Mouse (Mus musculus) gastrocnemius, postnatal 25 days (tissue): ENCODE measurements around the gene Olfr1076. TPM values are rescaled to one million over a fixed set of nuclear protein-coding genes. Genes with fewer than 3 reads are reported as not detected.
"Not testable (repeated sequence)": the region's sequence is repeated elsewhere in the genome, so short reads cannot be mapped to it uniquely, and the experiment has no call there.

Experiments
- DNase-seq: peaks from one replicate; pipeline ENCODE4 v3.0.0; 2022
- long read RNA-seq, 2 experiments: library from polyadenylated mRNA; stranded (forward); transcript quantifications; one replicate each; pipeline ENCODE4 v2.0.0; 2021
- total RNA-seq, 2 experiments: library from RNA; stranded (reverse); gene quantifications; 1 replicate in 1 of 2; 2 replicates in 1 of 2; pipeline ENCODE4 v1.2.3; 2021

The Olfr1076 gene
- total RNA-seq = not detected
- long read RNA-seq, experiment 1 = 0 reads
- long read RNA-seq, experiment 2 = 0 reads

- no peak for DNase-seq
Measured at GRCm38 (mm10) chr2:86508161-86508560, at the start of gene Olfr1076. TSS of gene Olfr1076 (plus strand) at chr2:86508461.

GRCm38 (mm10) chr2:86460434-86460833, 47.8 kb upstream of the Olfr1076 start:
- DNase-seq = no peak

GRCm38 (mm10) chr2:86464442-86465109, 43.7 kb upstream of the Olfr1076 start:
- DNase-seq = no peak

- DNase-seq = no peak
Measured at GRCm38 (mm10) chr2:86487286-86487685, 21.0 kb upstream of the Olfr1076 start, which contains the start of gene Olfr228. TSS of gene Olfr228 (minus strand) at chr2:86487386.

GRCm38 (mm10) chr2:86530991-86531390, 22.7 kb downstream of the Olfr1076 start:
- DNase-seq = no peak

GRCm38 (mm10) chr2:86542380-86542779, 34.1 kb downstream of the Olfr1076 start, which contains the start of gene Olfr1079:
TSS of gene Olfr1079 (minus strand) at chr2:86542480.
- no peak for DNase-seq

- DNase-seq = not testable (repeated sequence)
Measured at GRCm38 (mm10) chr2:86558135-86558534, 49.9 kb downstream of the Olfr1076 start, which contains the start of gene Olfr1080. TSS of gene Olfr1080 (minus strand) at chr2:86558235.

Other genes starting within 250 kb of the Olfr1076 start
- not detected for gene Olfr1051, start 229.4 kb upstream of the Olfr1076 start, total RNA-seq
- not detected for gene Olfr1052, start 216.0 kb upstream of the Olfr1076 start, total RNA-seq
- gene Olfr1053, start 193.2 kb upstream of the Olfr1076 start, total RNA-seq = not detected
- gene Olfr1054, start 173.0 kb upstream of the Olfr1076 start, total RNA-seq = not detected
- not detected for gene Olfr1055, start 158.2 kb upstream of the Olfr1076 start, total RNA-seq
- gene Olfr1056, start 146.0 kb upstream of the Olfr1076 start, total RNA-seq = not detected
- gene Olfr1057, start 130.1 kb upstream of the Olfr1076 start, total RNA-seq = not detected
- not detected for gene Olfr1058, start 119.9 kb upstream of the Olfr1076 start, total RNA-seq
- gene Olfr1061, start 94.4 kb upstream of the Olfr1076 start, total RNA-seq = not detected
- gene Olfr1062, start 81.7 kb upstream of the Olfr1076 start, total RNA-seq = not detected
- gene Olfr1065, start 57.9 kb upstream of the Olfr1076 start, total RNA-seq = not detected
- not detected for gene Olfr1066, start 52.2 kb upstream of the Olfr1076 start, total RNA-seq
- not detected for gene Olfr228, start 21.1 kb upstream of the Olfr1076 start, total RNA-seq
- gene Olfr1079, start 34.0 kb downstream of the Olfr1076 start, total RNA-seq = not detected
- gene Olfr1080, start 49.8 kb downstream of the Olfr1076 start, total RNA-seq = not detected
- gene Olfr1082, start 90.5 kb downstream of the Olfr1076 start, total RNA-seq = not detected
- gene Olfr1084, start 131.3 kb downstream of the Olfr1076 start, total RNA-seq = not detected
- not detected for gene Olfr1085, start 153.6 kb downstream of the Olfr1076 start, total RNA-seq
- gene Olfr1086, start 171.6 kb downstream of the Olfr1076 start, total RNA-seq = not detected
- not detected for gene Olfr1087, start 189.9 kb downstream of the Olfr1076 start, total RNA-seq
- gene Olfr1089, start 225.2 kb downstream of the Olfr1076 start, total RNA-seq = not detected